Mouse (Mus musculus) central nervous system, embryonic 18 days (tissue): Measurements from ENCODE around the gene Ndufa10. TPM values are rescaled to one million over a fixed set of nuclear protein-coding genes. Genes with fewer than 3 reads are reported as not detected.

Experiments used
- polyA plus RNA-seq: library from polyadenylated mRNA; depleted of rRNA; stranded (reverse); fragments of >200 nt; gene quantifications from 2 replicates; pipeline ENCODE4 v1.2.3, GENCODE M21; 2012; rRNA removed

Gene Ndufa10
- 127 and 149 TPM in 2 replicates for polyA plus RNA-seq

GRCm38 (mm10) chr1:92473165-92474041, at the start of gene Ndufa10:
TSS of gene Ndufa10 (minus strand) at chr1:92473860.

GRCm38 (mm10) chr1:92518561-92518960, 44.9 kb upstream of the Ndufa10 start, which contains the start of gene Olfr1414:
TSS of gene Olfr1414 (minus strand) at chr1:92518661.

GRCm38 (mm10) chr1:92496001-92496400, 22.3 kb upstream of the Ndufa10 start, which contains the start of gene Olfr1415:
TSS of gene Olfr1415 (minus strand) at chr1:92496101.

GRCm38 (mm10) chr1:92485013-92485412, 11.4 kb upstream of the Ndufa10 start, which contains the start of gene Olfr1416:
TSS of gene Olfr1416 (minus strand) at chr1:92485113.

Other genes starting within 250 kb of the Ndufa10 start
- gene Olfr1416, start 11.3 kb upstream of the Ndufa10 start, polyA plus RNA-seq: not detected in 2 replicates
- gene Olfr1415, start 22.2 kb upstream of the Ndufa10 start, polyA plus RNA-seq: not detected in 2 replicates
- gene Olfr1414, start 44.8 kb upstream of the Ndufa10 start, polyA plus RNA-seq: not detected in 2 replicates
- gene Olfr1413, start 97.5 kb upstream of the Ndufa10 start, polyA plus RNA-seq: not detected in 2 replicates
- gene Olfr1412, start 111.9 kb upstream of the Ndufa10 start, polyA plus RNA-seq: not detected in 2 replicates
- not detected in 2 replicates for gene Olfr1411, start 120.6 kb upstream of the Ndufa10 start, polyA plus RNA-seq
- gene Olfr1410, start 131.9 kb upstream of the Ndufa10 start, polyA plus RNA-seq: not detected in 2 replicates
- gene Olfr12, start 143.9 kb upstream of the Ndufa10 start, polyA plus RNA-seq: not detected in 2 replicates
- 282 and 335 TPM in 2 replicates for gene Cops9, start 168.1 kb upstream of the Ndufa10 start, polyA plus RNA-seq
- 0.04 and 0.23 TPM in 2 replicates for gene Otos, start 175.0 kb upstream of the Ndufa10 start, polyA plus RNA-seq